Mouse (Mus musculus) urinary bladder, postnatal 0 days (tissue): ENCODE measurements around the gene Pex1. TPM values are rescaled to one million over a fixed set of nuclear protein-coding genes. Genes with fewer than 3 reads are reported as not detected.

Experiments used
- microRNA-seq: library from miRNA; unstranded; fragments of <30 nt; microRNA quantifications from one replicate; pipeline ENCODE4, GENCODE M21; 2016
- polyA plus RNA-seq: library from polyadenylated mRNA; unstranded; fragments of >200 nt; fragmentation: Nextera tagmentation; extraction: Ambion mirVana; gene quantifications from 2 replicates; pipeline ENCODE4 v1.2.1, GENCODE M21; 2015

The Pex1 gene
- 8.8 and 9.5 TPM in 2 replicates for polyA plus RNA-seq

DNA sequence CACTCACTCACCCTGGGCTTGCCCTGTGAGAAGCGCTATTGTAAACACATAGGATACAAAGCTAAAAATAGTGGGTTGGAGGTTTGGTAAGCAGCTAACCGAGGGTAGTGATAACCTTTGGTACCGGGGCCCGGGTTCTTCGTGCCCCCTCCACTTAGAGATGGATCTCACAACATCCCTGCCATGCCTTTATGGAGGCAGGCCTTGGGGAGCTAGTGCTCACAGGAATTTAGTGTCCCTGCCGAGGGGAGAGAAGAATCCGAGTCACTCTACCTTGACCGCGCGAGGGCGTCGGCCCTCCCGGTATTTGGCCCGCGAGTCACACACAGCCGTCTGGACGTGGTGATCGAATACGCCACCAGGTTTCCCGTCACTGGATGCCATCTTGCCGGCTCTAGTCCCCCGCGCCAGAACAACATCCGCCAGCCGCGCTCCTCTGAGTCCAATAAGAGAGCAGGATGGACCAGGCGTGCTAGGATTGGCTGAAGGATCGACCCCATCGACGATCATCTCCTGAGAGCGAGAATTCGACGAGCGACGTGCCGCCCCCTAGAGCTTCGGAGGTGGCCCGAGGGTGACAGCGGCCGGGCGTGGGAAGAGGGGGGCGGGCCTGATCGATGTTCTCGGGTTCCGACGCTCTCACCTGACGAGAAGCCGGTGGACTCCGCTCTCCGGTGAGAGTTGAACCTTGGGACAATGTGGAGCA lies at the start of gene Pex1:
Gene Pex1, plus strand, starts transcription at position 374 of the 706 bp plus-strand sequence.

GRCm38 (mm10) chr5:3571266-3571665 lies 24.6 kb upstream of the Pex1 start, which contains the start of gene 1700109H08Rik:
Gene 1700109H08Rik (plus strand): TSS chr5:3571566.

GRCm38 (mm10) chr5:3596399-3596766 lies 517 bp downstream of the Pex1 start, which contains the start of gene Rbm48:
Gene Rbm48 (minus strand): TSS chr5:3596585.

DNA sequence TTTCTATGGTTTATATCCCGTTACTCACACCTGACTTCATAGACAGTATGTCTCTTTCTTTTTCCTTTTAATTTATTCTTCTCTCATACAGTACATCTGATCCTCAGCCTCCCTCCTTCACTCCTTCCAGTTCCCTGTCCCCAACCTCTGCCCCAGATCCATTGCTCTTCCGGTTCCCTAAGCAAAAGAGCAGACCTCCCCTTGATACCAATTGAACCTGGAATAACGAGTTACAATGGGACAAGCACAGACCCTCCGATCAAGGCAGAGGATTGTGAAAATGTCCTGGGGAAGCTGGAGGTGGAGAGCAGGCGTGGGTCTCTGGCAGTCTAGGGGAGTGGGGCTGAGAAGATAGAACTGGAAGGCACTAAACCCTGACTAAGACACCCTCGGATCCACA lies 55.0 kb downstream of the Pex1 start, which contains the start of gene Tmbim7:
Gene Tmbim7, plus strand, starts transcription at position 301 of the 400 bp plus-strand sequence.

DNA sequence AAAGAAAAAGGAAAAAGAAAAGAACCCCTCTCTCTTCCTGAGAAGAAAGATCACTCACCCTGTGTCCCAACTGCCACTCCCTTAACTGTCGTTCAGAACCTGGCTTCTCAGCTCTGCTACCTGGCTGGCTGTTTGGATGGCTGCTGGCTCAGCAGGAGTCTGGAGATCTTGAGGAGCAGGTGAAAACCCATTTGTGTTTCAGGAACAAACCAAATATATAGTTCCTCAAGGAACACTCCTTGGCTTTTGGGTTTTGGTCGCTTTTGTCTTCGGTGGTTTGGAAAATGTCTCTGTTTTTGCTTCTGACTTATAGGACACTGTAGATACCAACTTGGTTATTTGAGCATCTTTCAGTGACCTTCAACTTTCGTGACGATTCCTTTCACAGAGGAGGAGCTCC lies 61.2 kb downstream of the Pex1 start, which contains the start of gene Gatad1:
Gene Gatad1, minus strand, starts transcription at position 101 of the 400 bp plus-strand sequence.

Small RNA genes within 50 kb of the gene (microRNA-seq; reads per million reads assigned to microRNA genes)
- gene Gm26238: not detected

Other genes with a start within 250 kb of the Pex1 start
- gene Fam133b, start 52.2 kb upstream of the Pex1 start, polyA plus RNA-seq: 13.6 and 14.8 TPM in 2 replicates
- gene 1700109H08Rik, start 24.5 kb upstream of the Pex1 start, polyA plus RNA-seq: 0.75 TPM in 2 replicates
- gene Rbm48, start 519 bp downstream of the Pex1 start, polyA plus RNA-seq: 6.1 and 6.8 TPM in 2 replicates
- not detected in 2 replicates for gene Tmbim7, start 55.1 kb downstream of the Pex1 start, polyA plus RNA-seq
- 47.1 and 51.6 TPM in 2 replicates for gene Gatad1, start 61.1 kb downstream of the Pex1 start, polyA plus RNA-seq
- gene Ankib1, start 206.9 kb downstream of the Pex1 start, polyA plus RNA-seq: 7.2 and 7.3 TPM in 2 replicates
- gene Krit1, start 207.1 kb downstream of the Pex1 start, polyA plus RNA-seq: 25.7 and 31.9 TPM in 2 replicates
- gene Lrrd1, start 249.1 kb downstream of the Pex1 start, polyA plus RNA-seq: not detected in 2 replicates